Mouse (Mus musculus) thymus, adult 2 months (tissue): ENCODE data around the gene Fxyd5.

Source experiments
- CTCF ChIP-seq: fragments of 200-500 bp; IDR thresholded peaks from 2 replicates; pipeline ENCODE4 v1.5.1; 2012; ENCODE audit warnings: mild to moderate bottlenecking, control low read depth, low read length, moderate library complexity, borderline replicate concordance; ENCODE audit not compliant: control insufficient read depth, poor library complexity, insufficient read depth; ENCODE audit errors: extremely low read depth
- POLR2A ChIP-seq: fragments of 200-500 bp; IDR thresholded peaks from 2 replicates; pipeline ENCODE4 v1.6.1; 2012; ENCODE audit warnings: mild to moderate bottlenecking, low read length, control low read depth, moderate library complexity; ENCODE audit not compliant: control insufficient read depth, poor library complexity, insufficient read depth; ENCODE audit errors: extremely low read depth

DNA sequence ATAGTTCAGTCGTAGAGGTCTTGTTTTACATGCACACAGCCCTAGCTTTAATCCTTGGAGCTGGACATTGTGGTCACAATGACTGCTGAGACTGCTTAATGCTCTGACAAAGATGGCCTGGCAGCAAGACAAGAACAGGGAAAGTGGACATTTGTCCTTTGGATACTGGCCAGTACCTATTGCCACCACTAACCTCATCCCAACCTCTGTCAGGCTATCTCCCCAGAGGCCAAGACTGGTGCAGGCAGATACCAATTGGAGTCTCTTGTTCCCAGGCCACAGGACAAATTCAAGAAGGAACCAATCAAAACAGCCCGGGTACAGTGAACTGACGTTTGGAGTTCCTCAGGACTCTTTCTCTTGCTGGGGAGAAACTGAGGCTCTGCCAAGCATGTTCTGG lies 45.9 kb upstream of the Fxyd5 start:
- no peak for TF ChIP-seq CTCF
- no peak for TF ChIP-seq POLR2A
